Mouse (Mus musculus) spleen, adult 2 months (tissue): ENCODE results near the gene Cramp1l.

Experiments
- CTCF ChIP-seq: fragments of 200-500 bp; IDR thresholded peaks from 2 replicates; pipeline ENCODE4 v1.5.1; 2011; ENCODE audit warnings: mild to moderate bottlenecking, inconsistent platforms; ENCODE audit not compliant: insufficient read depth, insufficient read length, insufficient replicate concordance; ENCODE audit errors: extremely low read depth
- POLR2A ChIP-seq: fragments of 200-500 bp; IDR thresholded peaks from 2 replicates; pipeline ENCODE4 v1.6.1; 2011; ENCODE audit warnings: low read depth, low read length, inconsistent platforms

DNA sequence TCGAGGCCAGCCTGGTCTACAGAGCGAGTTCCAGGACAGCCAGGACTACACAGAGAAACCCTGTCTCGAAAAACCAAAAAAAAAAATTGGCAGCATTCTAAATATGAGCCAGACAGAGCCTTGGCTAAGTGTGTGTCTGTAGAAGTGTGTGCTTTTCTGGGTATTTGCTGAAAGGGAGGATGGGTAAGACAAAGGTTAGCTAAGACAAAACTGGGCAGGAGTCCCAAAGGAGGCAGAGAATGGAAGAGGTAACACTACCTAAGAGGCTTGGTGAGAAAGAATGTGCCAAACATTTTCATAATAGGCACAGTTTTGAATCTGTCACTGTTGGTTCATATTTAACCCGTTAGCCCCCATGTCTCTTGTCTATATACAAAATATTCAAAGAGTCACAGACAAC is 83.2 kb downstream of the Cramp1l start:
- no peak for TF ChIP-seq POLR2A
- TF ChIP-seq CTCF = no peak
